Mouse (Mus musculus) retina, postnatal 7 days (tissue): ENCODE measurements around the gene Ikzf2.
A peak's percentile ranks its signal among the peaks of the same experiment; 100 is the strongest.

ENCODE experiments used
- DNase-seq: peaks from one replicate; pipeline ENCODE4 v3.0.0-alpha.2; 2012; ENCODE audit warnings: low read depth, low spot score

Gene Ikzf2

DNA sequence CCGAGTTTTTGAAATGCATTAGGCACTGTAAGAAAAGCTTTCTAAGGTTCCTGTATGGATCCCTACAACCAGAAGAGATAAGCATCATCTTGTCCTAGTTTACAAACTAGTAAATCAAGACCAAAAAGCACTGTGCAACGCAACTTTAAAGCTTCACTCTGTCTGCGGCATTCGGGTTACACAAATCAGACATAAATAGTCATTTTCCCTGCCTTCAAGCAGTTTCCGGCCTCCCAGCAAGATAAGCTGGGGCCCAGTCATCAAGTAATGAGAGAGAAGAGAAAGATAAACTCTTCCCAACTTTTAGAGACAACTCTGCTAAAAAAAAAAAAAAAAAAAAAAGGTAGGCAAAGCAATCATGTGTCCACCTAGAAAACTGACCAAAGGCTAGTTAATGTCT is 19.6 kb downstream of the Ikzf2 start:
- no peak for DNase-seq

DNA sequence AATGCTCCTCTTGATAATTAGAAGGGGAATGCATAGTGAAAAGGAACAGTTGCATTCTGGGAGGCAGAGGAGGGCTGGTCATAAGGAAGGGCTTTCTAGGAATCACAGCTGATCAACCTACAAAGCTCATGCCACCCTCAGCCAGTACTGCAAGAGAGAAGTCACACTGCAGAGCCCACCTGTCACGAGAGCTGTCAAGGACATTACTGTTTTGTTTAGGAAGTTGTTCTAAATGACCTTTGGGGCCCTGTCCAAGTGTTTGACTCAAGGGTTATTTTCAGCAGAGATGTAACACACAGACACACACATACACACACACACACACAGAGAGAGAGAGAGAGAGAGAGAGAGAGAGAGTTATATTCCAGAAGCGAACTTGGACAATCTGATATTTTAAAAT is 27.3 kb downstream of the Ikzf2 start:
- DNase-seq, result no peak

DNA sequence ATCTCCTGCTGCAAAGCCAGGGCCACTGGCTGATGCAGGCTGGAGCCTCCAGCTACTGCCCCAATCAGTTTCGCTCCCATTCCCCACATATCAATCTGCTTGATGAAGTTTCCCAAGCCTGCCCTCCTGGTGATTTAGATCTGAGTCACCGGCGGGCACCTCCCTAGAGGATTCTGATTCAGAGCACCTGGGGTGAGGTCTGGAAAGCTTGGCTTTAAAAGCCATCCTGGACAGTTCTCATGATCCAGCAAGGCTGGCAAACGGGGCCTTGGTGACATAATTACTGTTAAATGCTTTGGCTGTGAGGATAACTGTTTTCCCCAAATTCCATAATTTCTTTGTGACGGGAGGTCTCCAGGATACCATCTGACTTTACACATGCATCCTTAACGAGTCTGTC is 29.0 kb downstream of the Ikzf2 start:
- no peak for DNase-seq

DNA sequence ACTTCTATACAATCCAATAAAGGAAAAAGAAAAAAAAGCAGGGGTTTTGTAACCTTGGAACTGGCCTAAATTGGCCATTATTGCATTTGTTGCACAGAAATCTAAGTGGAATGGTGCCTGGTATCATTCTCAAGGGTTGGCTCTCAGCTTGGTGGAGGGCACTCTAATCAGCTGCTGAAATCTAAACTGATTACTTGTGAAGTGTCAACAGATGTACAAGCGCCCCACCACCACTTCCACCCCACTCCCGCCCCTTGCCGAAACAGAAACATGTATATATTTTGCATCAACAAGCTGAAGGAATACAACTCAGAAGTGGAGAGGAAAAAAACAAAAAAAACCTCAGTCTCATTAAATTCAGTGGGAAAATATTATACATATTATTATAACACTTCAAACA is 29.6 kb downstream of the Ikzf2 start:
- DNase-seq, result no peak

DNA sequence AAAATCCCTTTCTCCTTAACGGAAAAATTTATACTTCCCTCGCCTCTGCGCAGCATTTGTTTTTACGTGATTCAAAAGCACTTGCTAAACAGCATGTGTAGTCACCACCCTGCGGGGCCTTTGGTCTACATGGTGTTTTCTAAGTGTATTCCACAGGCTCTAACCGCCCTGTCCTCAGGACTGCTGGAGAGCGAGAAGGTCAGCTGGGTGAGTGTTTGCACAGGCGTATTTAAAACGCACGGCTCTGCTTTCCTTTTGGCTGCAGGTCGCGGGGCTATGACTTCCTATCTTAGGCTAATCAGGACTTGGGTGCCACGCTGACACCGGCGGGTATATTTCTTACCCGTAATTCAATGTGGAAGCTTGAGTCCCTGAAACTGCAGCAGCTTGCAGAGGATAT is 30.1 kb downstream of the Ikzf2 start:
- DNase-seq, result no peak

DNA sequence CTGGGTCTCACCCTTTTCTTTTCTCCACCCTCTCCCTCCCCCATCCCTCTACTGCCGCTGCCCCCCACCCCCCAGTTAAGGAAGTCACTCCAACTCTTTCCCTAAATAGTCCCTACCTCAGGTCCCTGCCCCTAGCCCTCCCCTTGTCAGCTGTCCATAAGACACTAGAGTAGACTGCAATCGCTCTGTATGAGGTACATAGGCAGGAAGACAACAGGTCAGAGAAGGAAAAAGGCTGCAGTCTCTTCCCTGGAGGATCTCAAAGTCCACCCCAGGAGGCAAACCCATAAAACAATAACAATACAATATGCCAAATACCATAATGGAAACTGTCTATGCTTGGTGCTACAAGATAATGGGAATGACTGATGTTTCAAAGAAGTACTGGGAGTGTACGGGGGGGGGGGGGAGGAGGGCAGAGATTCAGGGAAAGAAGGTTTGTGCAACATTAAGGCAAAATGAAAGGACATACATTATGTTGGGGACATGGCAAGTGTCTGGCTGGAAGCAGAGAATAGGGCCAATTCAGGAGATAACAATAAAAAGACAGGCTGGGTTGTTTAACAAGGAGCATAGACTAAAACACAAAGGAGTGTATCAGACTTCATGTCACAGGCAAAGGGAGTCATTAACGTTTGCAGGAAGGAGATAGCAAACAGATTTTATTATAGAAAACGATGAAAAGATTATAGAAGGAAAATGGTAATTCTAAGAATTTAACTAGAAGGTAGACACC is 30.8 kb downstream of the Ikzf2 start:
- DNase-seq, result no peak

DNA sequence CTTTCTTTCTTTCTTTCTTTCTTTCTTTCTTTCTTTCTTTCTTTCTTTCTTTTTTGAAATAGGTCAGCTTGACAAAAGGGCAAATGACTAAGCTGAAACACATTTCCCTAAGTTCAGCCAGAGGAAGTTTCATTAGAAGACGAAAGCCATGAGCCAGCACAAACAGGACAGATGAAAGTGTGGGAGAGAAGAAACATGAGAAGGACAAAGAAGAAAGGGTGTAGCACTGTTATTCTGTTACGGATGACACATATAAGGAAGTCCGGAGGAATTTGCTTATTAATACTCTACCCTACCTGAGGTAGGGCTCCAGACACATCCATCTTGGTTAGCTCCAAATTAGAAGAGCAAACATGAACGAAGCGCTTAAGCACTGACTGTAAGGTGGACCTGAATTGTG is 31.7 kb downstream of the Ikzf2 start:
- no peak for DNase-seq

DNA sequence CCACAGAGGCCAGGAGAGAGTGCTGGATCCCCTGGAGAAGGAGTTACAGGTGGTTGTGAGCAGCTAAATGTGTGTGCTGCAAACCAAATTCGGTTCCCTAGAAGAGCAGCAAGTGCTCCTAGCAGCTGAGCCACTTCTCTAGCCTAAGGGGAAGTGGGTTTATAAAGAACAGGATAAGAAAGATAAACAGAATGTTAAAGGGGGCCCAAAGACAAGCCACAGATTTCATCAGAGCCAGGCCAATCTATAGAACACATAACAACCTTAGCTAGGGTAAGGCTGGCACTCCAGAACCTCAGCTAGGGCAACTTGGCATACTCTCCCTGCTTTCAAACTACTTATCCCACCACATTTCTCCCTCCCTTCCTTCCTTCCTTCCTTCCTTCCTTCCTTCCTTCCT is 32.1 kb downstream of the Ikzf2 start:
- no peak for DNase-seq

DNA sequence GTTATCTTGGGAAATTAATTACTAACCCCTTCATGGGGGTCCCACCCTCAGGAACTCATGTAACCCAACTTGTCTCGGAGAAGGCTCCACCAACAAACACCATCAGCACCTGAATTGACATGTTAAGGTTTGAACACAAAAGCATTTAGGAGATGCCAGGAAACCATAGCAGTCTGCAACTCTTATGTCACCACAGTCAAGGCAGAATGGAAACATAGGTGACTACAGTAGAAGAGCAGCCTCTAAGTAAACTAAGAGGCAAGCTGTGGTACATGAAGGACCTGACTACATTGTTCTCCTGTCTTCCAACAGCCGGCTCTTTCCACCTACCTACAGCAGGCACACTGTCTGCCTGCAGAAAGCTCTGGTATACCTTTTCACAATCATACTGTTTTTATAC is 33.6 kb downstream of the Ikzf2 start:
- DNase-seq, result no peak

DNA sequence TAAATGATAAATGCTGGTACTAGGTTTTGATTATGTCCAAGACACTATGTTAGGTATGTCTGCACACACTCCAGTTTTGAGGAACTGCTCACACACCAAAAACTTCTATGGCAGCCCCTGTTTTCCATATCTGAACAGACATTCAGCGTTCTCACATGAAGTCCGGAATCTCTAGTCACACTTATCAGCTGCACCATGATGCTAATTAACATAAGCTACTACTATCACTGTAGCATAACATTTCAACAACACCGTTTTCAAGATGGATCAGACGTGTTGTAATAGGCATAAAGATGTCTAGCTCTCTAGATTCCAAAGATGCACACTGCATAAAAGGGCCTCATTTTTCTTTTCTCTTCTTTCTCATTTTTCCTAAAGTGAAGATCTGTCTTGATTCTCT is 43.9 kb downstream of the Ikzf2 start:
- no peak for DNase-seq

DNA sequence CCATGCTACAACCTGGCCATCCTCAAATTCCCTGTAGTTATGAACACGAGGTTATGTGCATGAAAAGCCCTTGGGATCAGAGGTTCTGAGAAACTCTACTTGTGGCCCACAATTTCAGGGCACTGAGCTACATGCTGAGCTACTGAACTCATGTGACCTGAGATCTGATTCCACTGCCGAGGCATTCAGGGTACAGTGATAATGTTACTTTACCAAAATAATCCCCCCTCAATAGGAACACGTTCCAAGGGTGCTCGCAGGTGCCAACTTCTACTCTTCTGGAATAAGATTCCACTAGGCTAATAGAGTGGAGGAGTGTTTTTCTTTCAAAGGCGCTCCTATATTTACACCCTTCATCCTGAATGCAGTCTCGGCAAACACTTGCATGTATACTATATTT is 45.1 kb downstream of the Ikzf2 start:
- no peak for DNase-seq

DNA sequence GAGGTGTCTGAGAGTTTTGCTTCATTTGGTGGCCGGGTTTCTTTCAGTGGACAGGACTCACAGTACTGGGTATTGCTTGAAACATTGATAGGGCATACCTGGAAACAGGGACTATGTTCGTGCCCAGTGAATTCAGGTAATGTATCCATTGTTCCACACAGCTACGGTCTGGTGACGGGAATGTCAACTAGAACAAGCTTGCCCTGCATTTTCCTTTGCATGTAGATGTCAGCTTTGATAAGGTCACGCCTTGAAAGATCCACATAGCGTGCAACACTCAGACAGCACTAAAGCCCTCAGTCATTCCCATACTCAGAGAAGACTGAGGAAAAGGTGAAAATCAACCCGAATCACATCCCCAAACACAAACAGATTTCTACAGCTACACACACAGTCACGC is 48.7 kb downstream of the Ikzf2 start:
- no peak for DNase-seq

DNA sequence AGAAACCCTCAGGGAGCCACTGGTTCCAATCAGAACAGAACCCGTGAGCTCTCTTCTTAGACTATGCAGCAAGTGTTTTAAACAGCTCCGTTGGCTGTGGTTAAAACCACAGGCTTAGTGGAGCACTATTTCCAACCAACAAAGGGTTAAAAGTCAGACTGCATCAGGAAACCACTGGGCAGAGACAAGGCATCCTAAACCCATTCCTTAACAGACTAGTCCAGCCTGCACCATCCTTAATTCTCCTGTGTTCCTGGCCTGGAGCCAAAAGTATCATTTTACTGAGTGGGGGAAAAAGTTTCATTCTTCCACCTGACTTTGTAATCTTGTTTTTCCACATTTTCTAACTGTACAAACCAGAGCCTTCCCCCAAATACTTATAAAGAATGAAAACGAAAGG is 49.1 kb downstream of the Ikzf2 start:
- no peak for DNase-seq

DNA sequence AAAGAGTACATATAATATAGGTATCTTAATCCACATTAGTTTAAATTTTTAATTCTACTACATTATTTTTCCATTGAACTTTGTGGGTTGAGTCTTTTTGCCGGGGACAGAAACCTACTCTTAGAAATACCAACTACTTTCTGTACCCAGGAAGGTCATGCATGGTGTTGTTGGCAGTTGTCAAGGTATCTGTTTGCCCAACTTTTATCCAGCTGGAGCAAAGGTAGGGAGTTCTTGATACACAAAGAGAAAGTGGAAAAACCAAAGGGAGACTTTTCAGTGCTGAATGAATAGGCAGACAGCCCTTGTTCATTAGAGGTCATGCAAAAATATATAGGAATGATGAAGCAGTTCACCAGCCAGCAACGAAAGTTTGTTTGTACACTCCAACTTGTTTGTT is 52.8 kb downstream of the Ikzf2 start:
- no peak for DNase-seq

DNA sequence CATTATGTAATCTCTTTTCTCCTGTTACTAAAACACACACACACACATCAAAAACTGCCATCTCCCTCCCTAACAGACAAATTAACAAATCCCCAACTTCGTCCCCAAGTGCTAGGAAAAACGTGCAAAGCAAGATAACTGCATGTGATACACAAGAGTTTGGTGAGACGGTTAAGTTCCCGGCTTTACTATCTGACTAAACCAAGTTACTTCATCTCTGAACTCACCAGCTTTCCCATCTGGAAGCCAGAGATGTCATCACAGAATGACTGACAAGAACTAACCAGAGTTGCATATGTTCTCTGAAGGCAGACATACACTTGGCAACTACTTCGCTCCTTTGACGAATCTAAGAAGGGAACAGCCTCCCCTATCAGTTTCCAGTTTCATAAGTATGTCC is 56.5 kb downstream of the Ikzf2 start:
- no peak for DNase-seq

DNA sequence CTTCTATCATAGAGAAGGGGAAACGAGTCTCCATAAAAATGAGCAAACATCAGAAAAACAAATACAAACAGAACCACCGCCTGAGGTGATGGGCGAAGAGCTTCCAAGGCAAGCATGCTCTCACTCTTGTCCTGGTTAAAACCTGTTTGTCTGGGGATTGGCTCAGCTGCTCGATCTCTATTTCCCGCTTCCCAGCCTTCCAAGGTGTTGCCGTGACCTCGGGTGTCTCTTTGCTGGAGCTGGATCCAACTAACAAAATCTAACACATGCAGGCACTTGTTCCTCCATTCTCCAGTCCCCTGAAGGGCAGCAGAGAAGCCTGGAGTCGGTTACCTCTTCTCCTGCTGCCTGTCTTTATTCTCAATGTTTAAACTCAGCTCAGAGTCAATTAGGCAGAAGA is 57.5 kb downstream of the Ikzf2 start:
- DNase-seq, result no peak

DNA sequence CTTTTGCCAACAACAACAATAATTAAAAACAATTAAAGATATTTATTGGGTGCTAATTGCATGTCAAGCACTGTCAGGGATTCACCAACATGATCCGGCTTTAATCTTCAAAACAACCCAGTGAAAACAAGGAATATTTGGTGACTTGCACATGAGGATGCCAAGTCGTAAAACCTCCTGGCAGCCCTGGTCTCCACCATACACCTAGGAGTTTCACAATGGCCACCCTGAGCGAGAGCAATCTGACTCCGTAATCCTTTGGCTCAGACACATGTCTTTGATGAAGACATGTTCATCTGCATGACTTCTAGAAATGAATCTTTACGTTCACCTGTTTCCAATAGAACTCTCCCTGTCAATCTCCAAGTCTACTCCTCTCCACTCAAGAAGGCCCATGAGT is 75.0 kb downstream of the Ikzf2 start:
- DNase-seq, result no peak

DNA sequence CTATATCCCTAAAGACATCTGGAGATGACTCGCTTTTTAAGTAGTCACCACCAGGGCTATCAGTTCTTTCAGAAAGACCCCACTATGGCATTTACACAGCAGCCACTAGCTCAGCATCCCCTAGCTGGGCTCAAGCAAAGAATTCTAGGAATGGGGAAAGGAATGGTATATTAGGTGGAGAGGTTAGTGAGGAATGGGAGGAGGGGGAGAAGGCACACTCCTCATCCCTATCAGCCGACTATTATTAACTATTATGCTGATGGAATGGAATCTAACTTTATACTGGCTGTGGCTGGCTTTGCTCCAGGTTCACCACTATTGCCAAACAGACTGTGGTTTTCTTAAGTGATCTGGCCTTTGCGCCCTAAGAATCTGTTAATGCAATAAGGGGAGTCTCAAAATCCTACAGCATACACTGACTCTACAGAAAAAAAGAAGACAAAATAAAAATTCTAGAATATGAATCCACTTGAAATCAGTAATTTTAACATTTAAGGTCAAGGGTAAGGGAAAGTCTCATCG is 75.8 kb downstream of the Ikzf2 start:
- DNase-seq, result no peak

DNA sequence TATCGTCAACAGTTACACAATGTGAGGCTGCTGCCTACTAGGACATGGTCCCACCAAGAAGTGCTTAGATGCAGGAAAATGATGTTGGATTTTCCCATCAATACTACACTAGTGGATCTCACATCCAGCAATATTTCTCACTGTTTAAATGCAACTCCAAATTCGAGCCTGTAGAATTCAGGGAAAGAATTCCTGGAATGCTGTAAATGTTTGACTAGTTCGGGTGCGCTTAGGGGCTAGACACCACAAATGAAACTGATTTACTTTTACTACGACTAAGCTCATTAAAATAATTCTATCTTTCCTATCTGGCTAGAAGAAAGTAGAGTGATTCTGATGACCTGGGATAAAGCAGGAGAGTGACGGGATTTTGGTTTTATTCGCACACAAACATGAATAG is 76.3 kb downstream of the Ikzf2 start:
- DNase-seq, result no peak

DNA sequence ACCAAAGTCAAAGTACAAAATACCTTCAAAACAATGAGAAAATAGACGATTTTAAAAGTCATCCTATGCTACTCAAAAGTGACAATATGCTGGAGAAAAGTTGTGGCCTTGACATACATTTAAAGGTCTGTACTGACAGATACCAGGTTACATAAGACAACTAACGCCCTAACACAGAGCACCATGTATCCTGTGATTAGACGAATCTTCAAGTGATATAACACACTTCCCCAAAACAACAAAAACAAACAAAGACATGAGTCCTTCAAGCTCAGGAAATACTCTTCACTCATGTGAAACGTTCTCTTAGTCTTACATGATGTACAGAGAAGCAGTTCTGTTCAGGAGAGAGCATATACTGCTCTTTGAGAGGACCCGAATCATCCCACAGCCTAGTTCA is 78.2 kb downstream of the Ikzf2 start:
- no peak for DNase-seq

DNA sequence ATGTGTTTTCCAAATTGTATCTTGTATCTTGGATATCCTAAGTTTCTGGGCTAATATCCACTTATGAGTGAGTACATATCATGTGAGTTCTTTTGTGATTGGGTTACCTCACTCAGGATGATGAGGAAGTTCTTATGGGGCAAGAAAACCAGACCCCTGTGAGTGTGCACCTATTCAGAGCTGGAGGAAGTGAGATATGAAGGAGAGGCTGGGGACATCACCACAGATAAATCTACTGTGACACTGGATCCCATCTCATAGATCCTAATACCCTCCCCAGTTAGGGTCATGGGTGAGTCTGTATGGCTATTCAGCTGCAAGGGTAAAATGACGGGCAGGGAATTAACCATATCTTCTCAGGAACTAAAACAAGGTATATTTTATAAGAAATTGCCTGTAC is 80.2 kb downstream of the Ikzf2 start:
- no peak for DNase-seq

DNA sequence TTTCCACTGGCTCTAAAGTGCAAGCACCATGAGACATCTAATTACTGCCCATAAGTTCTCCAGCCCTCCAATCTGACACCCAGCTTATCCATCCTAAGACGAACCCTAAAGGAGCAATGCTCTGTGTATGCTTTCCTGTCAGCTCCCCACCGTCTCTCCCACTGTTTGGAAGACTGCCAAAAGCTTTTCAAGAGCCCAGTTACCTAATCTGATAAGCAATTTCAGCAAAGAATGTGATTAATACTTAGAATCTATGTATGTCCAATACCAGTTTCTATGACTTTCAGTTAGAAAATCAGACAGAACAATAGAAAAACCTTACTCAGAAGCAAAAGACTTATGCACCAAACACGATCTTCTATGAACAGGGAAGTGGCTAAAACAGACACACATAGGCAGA is 82.8 kb downstream of the Ikzf2 start:
- DNase-seq, result peak; percentile 8

DNA sequence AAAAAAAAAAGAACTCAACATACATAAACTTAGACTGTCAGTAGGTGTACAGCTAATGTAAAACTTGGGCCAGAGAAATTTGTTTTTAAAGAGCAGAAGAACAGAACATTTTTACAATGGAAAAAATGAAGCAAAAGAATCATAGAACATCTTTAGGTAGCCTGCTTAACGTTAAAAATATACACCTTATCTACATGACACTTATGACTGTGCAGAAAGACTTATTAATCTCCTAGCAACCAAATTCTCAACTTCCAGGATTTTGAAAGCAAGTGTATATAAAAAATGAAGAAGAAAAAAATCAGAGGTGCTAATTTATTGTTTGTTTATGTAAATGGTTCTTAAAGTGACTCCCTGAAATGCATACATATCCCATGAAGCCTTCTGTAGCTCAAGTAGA is 86.1 kb downstream of the Ikzf2 start:
- DNase-seq, result no peak
